Mouse (Mus musculus): ENCODE measurements at regions not wholly inside any gene's neighbourhood (a gene's known extent, or its start where the extent isn't known, plus 50 kb on each side); places are given as distances from the start of the nearest gene placed in this dataset.

DNA sequence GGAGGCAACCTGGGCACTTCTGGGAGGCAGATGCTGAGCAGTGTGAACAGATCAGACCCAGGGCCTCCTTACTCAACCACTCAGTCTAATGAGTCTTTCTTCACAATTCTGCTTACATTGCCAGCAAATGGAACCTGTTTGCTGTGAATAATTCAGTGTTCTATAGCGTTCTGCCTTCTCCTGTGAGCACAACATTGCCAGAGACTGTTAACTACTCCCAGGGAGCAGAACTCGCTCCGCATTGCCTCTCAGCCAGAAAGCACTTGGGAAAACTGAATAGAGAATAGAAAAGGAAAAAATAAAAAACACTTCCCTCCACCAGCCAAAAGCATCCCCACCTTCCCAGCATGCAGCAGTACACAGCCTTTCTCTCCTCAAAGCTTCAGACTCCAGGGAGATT, 51.5 kb downstream of the Aym1 start:
- intact Hi-C loops (cut with DNase I), result no loop called here

DNA sequence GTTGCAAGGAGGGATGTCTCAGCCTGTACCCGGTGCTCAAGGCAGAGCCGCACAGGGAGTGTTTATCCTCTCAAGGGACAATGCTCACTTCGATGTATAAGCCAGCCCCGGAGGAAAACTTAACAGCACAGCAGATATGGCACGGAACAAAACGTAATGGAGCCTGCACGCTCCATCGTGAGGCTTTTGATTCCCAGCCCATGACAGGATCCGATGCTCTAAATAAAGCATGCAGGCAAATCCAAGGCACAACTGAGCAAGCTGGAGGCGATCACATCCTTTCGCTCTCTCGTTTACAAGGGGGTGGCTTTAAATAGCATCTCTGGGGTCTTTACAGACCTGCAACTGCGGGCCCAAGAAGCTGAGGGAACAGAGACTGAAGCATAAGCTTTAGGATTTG, 53.9 kb downstream of the Aym1 start:
- DNase-seq (ENCODE audit: low spot score in 2 of 2), result peak in 1 of 2 experiments; percentile 37
- intact Hi-C loops (cut with DNase I), result loop anchor here (5.0 kb wide), 1 partner anchor 51 kb away; no protein-coding TSS in a partner anchor

More for the DNA sequence above, 51.5 kb downstream of the Aym1 start:
- DNase-seq (ENCODE audit: low spot score in 2 of 2), result no peak

DNA sequence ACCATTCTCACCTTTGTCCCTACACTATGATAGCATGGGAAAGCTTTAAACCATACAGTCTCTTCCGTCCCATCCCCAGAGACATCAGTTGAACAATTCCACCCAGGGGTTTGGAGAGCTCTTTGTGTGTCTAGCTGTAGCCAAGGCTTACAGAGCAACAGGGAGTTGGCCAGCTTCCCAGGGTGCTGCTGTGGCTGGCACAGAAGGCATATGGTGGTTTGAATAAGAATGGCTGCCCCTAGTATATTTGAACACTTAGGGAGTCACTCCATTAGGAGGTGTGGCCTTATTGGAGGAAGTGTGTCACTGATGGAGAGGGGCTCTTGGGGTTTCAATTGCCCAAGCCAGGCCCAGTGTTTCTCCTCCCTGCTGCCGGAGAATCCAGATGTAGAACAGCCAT, 57.5 kb downstream of the Aym1 start:
- intact Hi-C loops (cut with DNase I), result loop anchor here (5.0 kb wide), 1 partner anchor 48 kb away; no protein-coding TSS in a partner anchor
- no peak for DNase-seq (ENCODE audit: low spot score in 2 of 2)

DNA sequence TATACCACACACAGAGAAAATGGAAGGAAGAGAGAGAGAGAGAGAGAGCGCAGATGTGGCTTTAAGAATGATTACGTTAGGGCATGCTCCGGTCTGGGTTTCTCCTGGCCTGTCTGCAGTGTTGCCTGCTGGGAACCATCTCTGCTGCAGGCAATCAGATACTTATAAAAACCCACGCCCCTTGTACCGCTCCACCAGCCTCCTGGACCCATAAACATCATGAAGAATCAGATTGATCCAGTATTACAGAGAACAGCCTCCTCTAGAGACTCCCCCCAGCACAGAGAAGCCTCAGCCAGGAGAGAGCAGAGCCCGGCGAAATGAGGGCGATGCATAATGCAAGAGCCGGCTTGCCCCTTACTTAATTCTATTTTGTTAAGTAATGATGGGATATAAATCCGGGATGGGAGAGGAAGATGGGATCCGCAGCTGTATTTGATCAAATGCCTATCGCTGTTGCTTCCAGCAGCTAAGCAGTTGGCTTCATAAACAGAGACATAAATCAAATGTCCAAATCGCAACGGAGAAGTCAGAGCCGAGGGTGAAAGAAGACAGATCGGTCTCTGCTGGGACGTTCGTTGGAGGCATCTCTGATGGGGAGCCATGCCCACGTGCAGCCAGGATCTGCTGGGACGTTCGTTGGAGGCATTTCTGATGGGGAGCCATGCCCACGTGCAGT, 61.4 kb downstream of the Aym1 start:
- intact Hi-C loops (cut with DNase I), result no loop called here
- DNase-seq (ENCODE audit: low spot score in 2 of 2), result no peak

DNA sequence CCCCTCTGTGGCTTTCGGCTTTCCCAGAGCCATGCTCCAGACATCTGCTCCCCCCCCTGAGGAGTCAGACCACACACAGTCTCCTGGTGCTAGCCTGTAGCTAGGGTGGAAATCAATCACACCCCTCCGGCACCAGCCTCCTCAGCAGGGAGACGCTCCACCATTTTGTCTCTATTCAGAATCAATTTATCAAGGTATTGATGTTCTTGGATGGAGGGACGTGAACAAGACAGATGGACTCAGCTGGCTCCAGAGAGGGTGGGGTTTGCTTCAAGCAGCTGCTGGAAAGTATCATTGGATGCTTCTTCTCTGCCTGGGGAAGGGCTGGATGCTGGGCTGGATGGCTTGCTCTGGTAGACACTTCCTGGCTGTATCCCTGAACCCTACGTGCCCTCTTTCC, 63.5 kb downstream of the Aym1 start:
- intact Hi-C loops (cut with DNase I), result no loop called here

DNA sequence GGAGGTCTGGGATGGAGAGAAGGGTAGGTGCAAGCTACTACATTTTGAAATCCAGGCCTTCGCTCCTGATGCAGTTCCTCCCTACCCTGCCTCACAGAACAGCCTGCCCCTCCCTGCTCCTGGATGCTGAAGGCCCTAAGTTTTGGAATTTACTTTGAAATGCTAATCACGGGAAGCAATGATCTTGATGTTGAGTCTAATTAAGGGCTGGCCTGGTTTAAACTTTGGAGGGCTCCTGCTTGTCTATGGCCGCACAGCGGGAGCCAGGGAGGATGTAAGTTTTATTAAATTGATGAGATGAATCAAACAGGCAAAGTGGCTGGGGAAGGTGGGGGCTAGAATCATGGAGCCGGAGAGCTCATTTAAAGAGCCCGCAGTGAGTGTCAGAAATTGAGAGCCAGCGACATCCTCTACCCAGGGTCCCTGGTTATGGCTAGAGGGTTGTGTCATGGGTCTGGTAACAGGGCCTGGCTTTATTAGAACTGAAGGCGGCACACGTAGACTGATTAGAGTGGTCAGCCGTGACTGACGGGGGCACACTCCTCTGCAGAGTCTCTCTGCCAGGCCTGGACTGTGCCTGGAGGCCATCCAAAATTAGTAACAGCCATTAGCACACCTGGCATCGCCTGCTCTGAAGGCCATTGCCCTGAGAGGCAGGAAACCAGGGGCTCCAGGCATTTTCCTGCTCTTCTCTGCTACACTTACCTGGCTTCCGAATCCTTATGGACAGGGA, 65.1 kb downstream of the Aym1 start:
- DNase-seq (ENCODE audit: low spot score in 2 of 2), result no peak
- intact Hi-C loops (cut with DNase I), result no loop called here

More for the DNA sequence above, 63.5 kb downstream of the Aym1 start:
- DNase-seq (ENCODE audit: low spot score in 2 of 2), result no peak

DNA sequence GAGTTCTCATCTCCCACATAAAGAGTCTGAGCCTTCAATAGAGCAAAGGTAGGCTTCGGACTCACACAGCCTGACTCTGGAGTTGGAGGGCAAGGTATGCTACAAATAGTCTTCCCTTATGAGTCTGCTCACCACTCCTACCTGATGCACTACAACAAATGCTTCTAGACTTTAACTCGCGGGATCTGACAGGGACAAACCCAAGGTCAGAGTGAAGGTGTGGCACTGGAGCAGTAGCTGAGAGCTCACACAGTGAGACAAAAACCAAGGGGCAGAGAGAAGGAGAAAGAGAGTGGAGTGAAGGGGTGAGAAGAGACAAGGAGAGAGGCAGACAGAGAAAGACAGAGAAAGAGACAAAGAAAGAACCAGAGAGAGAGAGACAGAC, 65.6 kb downstream of the Aym1 start:
- intact Hi-C loops (cut with DNase I), result no loop called here
- no peak for DNase-seq (ENCODE audit: low spot score in 2 of 2)

DNA sequence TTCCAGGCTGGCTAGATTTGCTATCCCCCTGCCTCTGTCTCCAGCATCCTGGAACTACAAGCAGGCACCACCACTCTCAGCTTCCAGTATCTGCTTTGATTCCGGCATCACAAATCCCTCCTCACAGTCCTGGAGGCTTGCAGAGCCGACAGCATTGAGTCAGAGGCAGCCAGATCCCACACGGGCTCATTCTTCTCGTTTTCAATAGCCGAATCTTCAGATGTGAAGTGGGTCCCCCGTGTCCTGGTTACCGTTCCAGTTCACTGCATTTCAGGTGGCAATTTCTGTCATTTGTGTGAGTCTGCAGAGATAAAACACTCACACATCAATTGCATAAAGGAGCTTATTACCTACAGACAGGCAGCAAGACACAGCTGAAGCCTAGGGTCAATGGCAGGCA, 62.4 kb upstream of the Wscd2 start:
- intact Hi-C loops (cut with DNase I), result no loop called here
- no peak for DNase-seq (ENCODE audit: low spot score in 2 of 2)

DNA sequence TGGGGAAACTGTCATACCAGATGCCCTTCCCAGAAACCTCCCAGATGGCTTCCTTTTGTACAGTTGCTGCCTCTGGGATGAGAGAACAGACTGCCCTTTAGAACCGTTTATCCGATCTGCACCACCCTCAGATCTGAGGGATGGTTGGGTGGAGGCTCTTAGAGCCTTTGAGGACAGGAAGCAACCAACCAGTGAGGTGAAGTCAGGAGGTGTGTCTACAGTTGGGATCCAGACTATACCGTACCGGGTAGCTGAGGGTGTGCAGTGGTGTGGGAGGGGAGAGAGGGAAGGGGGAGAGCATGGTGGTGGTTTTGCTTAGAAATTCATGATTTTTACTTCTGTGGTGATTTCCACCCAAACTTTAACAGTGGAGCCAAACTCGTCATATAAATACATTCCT, 58.8 kb upstream of the Wscd2 start:
- no peak for DNase-seq (ENCODE audit: low spot score in 2 of 2)

DNA sequence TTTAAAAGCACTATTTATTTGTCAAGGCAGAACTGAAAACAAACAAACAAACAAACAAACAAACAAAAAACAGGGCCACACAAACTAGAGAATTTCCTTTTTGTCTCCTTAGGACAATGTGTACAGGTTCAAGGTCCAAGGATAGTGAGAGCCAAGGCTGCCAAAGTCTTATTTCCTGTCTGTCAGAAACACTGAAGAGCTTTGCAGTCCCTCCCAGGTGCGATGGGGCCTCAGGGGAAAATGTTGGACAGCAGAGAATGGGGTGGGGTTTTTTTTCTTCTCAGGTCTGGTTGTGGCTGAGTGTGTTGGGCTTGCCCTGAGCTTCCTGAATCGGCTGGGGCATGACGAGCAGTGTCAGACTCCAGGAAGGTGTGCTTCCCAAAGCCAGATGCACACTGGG, 53.1 kb upstream of the Wscd2 start:
- no peak for DNase-seq (ENCODE audit: low spot score in 2 of 2)
- intact Hi-C loops (cut with DNase I), result no loop called here

More for the DNA sequence above, 58.8 kb upstream of the Wscd2 start:
- intact Hi-C loops (cut with DNase I), result no loop called here
